Mouse (Mus musculus) embryo, embryonic 9.5 days (tissue): ENCODE measurements around the gene Tmem204.

Experiments used
- DNase-seq: peaks from one replicate; pipeline ENCODE4 v3.0.0-alpha.2; 2017; ENCODE audit errors: extremely low spot score

Tmem204 gene

GRCm38 (mm10) chr17:25084835-25085385 is 1.5 kb upstream of the Tmem204 start:
- no peak for DNase-seq

- DNase-seq = no peak
Observed at GRCm38 (mm10) chr17:25082887-25083286, 504 bp downstream of the Tmem204 start.

- no peak for DNase-seq
Observed at GRCm38 (mm10) chr17:25082081-25082847, 1.1 kb downstream of the Tmem204 start.

DNA sequence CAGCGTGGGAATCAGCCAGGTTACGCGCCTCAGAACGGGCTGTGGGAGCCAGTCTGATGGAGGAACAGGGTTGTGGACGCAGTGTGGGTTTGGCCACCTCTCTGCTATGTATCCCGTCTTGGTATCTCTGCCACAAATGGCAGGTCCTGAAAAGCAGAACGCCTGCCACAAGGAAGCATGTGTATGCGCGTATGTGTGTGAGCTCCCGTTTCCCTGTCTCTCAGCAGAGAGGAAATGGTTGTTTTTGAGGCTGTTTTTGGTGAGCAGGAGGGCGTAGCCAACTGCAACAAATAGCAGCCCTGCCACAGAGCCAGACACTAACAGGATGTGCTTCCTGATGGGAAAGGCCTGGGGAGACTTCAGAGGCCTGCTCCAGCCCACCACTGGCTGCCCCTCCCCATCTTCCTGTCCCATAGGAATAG is 2.4 kb downstream of the Tmem204 start:
- no peak for DNase-seq

- no peak for DNase-seq
Observed at GRCm38 (mm10) chr17:25080210-25080609, 3.2 kb downstream of the Tmem204 start.

DNA sequence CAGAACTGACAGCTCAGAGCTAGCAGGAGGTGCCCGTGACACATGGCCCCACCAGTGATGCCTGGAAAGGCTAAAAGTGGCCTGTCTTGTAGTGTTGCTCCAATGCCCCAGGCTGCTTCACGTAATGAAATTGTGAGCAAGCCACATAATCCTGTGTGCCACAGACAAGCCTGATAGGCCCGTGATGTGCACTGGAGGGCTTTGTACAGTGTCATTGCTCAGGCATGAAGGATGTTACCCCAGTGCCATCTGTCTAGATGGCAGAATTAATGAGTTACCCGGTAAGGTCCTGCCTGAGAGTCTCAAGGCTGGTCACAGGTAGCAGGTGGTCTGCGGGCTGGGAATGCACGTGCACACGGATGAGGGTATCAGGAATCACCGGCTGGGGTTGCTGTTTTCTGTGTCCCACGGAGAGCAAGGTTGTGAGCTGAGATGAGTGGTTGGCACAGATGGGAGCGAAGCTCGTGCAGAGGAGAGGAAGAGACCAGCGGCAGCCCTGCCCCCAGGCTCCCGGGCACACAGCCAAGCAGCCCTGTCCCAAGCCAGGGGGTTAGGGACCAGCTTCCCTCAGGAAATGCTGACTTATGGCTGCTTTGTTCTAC is 5.5 kb downstream of the Tmem204 start:
- no peak for DNase-seq

DNA sequence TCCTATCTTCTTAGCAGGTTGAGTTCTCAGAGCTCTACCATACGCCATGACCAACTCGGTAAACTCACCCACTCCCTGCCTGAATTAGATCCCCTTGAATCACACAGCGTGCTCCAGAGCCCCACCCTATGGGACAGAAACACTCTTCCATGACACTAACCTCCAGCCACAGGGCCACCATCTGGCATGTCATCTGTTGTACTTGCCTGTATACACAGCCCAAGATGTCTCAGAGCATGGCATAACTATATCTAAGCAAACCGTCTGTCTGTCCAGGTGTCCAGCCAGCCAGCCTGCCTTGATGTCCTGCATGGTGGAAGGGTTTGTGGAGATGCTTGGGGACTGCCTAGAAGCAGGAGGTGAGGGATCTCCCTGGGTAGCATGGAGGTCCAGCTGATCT is 6.5 kb downstream of the Tmem204 start:
- no peak for DNase-seq

GRCm38 (mm10) chr17:25068690-25069089 is 14.7 kb downstream of the Tmem204 start:
- DNase-seq = no peak

DNA sequence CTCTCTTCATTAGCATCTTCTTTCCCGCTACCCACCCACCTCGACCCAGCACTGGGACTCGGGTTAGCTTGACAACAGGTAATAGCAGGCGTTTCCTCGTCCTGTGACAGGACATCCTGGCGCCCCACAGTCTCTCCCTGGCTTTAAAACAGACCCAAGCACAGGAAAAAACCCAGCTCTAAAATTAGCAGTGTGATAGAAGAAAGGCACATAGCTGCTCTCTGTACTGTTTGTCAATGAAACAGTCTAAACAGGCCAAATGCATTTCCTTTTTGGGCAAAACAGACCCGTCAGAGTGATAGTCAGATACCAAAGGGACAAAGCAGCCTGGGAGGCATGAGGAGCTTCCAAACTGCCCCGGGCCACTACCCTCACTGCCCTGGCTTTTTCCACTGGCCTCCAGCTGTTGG is 15.9 kb downstream of the Tmem204 start:
- DNase-seq = no peak

GRCm38 (mm10) chr17:25066595-25066994 is 16.8 kb downstream of the Tmem204 start:
- no peak for DNase-seq

DNA sequence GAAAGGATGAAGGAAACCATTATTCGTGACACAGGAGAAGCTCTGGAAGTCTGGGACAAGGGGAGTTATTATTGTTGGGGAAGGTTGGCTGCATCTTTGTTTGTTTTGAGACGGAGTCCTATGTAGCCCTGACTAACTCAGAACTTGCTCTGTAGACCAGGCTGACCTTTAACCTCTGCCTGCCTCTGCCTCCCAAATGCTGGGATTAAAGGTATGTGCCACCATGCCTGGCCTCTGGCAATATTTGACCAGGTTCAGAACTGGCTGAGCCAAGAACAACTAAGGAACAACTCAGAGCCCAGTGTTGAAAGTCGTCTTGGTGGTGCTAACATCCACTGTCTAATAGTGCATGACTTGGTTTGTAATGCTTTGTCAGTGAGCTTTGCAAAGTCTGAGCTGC is 18.2 kb downstream of the Tmem204 start:
- no peak for DNase-seq

DNA sequence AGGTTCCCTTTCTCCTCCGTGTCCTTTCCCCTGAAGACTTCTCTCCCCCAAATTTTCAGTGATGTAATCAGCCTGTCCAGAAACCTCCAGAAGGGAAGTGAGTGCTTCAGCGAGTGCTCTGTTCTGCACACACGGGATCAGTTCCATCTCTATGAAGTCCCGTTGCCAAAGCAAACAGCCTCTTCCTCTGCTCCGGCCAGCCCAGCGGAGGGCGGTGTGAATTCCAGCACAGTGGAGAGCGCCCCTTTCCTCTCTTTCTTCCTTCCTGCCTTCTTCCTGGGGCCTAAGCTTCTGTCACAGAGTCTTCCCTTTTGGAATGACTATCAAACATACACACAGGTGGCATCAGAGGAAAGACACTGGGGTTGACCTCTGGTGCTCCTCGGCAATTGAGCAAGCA is 19.0 kb downstream of the Tmem204 start:
- no peak for DNase-seq

DNA sequence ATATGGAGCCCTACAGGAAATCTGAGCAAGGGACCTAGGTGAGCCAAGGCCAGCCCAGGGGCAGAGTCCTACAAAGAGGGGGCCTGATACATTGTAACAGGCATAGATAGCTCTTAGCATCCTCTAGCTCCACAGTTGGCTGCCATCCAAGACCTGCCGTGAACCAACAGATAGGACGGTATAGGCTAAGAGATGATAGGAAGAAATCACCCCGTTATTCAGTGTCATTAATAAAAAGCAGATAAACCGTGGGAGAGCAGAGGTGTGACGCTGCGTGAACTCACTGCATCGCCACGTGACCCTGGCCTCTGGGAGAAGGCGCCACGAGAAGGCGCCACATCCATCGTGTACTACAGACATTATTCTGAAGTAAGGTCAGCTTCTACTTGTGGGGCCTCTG is 19.5 kb downstream of the Tmem204 start:
- no peak for DNase-seq

- no peak for DNase-seq
Observed at GRCm38 (mm10) chr17:25063261-25063660, 20.1 kb downstream of the Tmem204 start.

DNA sequence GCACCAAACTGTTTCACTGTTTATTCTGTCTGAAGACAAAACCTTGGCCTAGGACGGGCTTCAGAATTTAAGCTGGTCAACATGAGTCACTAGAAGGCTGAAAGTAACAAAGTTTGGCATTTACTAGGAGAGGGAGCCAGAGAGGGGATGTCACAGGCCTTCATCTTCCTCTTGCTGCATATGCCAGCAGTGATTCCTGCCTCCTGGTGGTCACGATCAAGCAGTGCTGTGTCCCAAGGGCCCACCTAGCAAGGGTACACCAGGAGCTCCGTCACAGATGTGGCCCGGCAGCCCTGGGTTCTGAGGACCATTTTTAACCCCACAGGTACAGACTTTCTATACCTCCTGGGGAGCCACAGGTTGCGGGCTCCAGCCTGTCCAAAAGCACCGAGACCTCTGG is 26.4 kb downstream of the Tmem204 start:
- no peak for DNase-seq

DNA sequence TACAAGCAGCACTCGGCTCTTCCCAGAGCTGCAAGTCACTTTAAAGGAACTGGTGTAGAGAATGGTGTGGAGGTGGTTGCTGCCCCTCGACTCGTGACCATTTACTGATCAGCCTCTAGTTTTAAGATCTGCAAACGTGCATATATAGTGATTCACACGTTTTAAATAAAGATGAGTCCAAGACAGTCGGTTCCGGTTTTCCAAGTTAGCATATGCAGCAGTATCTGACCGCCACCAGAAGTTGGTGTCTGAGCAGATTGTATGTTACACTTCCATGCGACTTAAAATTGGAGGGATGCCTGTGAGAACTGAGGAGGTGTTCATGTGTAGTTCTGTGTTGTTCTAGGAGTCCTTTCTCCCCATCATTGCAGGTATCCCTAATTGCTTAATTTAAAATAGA is 30.1 kb downstream of the Tmem204 start:
- no peak for DNase-seq

- DNase-seq = no peak
Observed at GRCm38 (mm10) chr17:25047143-25047542, 36.2 kb downstream of the Tmem204 start.

DNA sequence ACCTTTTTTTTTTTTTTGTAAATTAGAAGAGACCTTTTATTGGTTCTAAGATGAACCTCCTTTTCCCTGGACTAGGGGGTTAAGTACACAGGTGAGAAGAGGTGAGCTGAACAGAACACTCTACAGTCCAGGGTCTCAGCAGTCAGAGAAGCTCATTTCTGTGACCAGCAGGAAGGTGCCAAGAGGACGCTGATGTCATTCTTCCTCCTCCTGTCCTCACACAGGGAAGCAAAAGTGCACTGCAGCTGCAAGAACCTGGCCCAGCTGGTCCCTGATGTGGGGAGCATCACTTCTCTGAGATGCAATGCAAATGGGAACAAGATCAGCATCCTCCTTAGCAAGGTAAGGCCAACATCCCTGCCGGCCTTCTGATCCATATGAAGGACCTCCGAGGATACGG is 38.1 kb downstream of the Tmem204 start:
- DNase-seq = no peak

DNA sequence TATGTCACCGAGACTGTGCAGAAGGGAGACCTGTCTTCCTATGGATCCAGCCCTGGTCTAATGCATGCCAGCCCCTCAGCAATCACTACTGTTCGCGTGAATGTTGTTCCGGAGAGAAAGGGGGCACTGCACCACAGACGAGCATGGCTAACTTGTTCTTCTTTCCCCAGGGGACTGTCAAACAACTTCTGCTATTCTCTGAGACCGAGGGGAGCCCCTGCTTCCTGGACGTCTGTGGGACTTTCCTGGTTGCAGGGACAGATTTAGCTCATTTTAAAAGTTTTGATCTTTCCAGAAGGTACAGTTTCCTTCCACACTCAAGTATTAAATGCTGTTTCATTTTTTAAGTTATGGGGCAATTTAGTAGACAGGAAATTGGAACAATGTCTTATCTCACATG is 38.5 kb downstream of the Tmem204 start:
- DNase-seq = no peak

DNA sequence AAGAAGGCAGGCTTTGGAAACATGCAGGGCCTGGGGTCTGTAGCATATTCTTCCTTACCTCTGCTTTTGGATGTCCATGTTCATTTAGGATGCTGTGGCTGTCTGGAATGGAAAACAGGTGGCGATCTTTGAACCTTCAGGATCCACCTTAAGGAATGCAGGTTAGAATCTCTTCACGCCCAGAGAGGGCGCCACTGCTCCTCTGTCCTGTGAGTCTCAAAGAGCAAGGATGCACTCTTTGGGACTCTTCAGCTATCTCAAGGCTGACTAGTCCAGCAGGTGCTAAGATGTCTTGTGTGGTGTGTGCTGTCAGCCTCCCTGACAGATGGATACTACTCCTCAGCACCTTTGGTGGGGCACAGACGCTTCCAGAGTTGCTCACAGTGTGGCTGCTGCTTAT is 47.2 kb downstream of the Tmem204 start:
- DNase-seq = no peak

- peak; percentile 52 for DNase-seq
Observed at GRCm38 (mm10) chr17:25016292-25017132, 66.9 kb downstream of the Tmem204 start.

GRCm38 (mm10) chr17:25015655-25016291 is 67.6 kb downstream of the Tmem204 start, which contains the start of the genes Cramp1l and Ift140:
Cramp1l (minus strand) TSS chr17:25015788.
Ift140 (plus strand) TSS chr17:25016085.
- DNase-seq = peak; percentile 97
